Mouse (Mus musculus) spleen, adult 2 months (tissue): ENCODE results near the gene Guf1.

Experiments
- CTCF ChIP-seq: fragments of 200-500 bp; IDR thresholded peaks from 2 replicates; pipeline ENCODE4 v1.5.1; 2011; ENCODE audit warnings: mild to moderate bottlenecking, inconsistent platforms; ENCODE audit not compliant: insufficient read depth, insufficient read length, insufficient replicate concordance; ENCODE audit errors: extremely low read depth
- POLR2A ChIP-seq: fragments of 200-500 bp; IDR thresholded peaks from 2 replicates; pipeline ENCODE4 v1.6.1; 2011; ENCODE audit warnings: low read depth, low read length, inconsistent platforms

- no peak for TF ChIP-seq CTCF
- no peak for TF ChIP-seq POLR2A
These were observed 32.8 kb upstream of the Guf1 start for GRCm38 (mm10) chr5:69523944-69524343.
